Mouse (Mus musculus): ENCODE results near the gene Spred2.

Gene Spred2

DNA sequence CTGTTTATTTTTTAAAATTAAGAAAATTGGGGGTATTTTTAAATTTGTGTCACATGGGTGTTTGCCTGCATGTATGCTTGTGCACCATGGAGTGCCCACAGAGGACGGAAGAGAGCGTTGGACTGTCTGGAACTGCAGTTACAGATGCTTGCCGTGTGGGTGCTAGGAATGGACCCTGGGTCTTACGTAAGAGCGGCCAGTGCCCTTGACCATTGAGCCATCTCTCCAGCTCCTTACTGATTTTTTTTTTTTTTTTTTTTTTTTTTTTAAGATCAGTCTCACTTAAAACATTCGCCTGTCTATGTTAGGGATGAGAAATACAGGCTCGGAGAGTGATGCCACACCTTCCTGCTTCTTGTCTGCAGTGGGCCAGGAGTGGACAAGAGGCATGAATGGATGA lies 29.7 kb downstream of the Spred2 start:
- no peak for DNase-seq (ENCODE audit: low spot score)

DNA sequence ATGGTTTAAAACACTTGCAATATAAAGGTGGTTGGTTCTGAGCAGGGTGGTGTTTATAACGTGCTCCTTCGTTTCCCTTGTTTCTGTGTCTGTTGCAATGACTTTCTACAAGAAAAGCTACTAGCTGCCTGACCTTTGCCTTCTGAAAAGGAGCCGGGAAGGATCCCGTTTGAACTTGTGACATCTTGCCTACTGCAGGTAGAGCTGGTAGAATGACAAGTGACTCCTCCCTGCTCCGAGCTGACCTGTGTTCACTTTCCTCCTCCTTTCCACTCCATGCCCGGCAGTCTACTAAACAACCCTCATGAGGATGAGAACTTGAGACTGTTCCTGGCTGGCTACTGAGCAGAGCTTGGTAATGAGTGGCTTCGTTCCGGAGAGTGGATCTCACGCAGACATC lies 30.9 kb downstream of the Spred2 start:
- no peak for DNase-seq (ENCODE audit: low spot score)

DNA sequence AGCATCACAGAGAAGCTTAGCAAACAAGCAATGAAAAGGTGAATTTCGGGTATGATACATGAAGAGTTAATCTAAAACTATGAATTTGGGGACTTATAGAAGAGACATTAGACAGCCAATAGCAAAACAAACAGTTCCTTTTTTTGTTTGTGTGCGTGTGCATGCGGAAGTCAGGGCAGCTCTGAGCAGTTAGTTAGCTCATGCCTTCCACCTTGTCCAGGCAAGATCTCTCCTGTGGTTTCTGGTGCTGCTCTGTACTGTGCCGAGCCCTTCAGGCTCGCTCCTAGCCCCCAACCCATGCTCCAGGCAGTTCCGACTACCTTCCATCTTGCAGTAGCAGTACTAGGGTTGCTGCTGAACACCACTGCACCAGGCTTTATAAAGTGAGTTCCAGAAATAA lies 31.5 kb downstream of the Spred2 start:
- DNase-seq (ENCODE audit: low spot score), result no peak

DNA sequence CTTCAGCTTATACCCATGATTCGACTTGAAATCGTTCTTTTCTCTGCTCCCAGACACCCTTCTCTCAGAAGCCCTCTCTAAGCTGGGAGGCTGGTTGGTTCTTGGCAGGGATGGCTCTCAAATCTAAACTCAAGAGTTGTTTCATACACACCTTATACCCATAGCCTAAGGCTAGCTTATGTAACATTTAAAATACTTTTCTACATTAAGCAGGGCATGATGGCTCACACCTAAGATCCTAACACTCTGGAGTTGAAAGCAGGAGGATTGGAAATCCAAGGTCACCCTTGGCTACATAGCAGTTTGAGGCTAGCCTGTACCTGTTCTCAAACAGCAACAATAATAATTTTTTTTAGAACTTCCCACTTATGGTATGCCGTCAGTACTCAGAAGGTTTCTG lies 34.8 kb downstream of the Spred2 start:
- no peak for DNase-seq (ENCODE audit: low spot score)

DNA sequence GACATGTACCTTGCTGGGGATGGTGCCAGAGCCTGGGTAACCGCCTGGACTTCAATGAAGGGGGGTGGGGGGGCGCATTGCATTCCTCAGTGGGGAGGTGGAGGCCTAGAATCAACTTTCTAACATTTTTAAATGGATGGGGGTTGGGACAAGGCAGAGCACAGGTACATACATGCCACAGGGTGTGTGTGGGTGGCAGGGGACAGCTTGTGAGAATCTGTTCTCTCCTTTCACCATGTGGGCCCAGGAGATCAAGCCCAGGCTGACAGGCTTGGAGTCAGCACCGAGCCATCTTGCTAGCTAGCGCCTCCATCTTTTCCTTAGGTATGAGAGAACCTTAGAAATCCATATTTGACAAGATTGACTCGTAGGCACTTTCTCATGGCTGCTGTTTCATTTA lies 35.7 kb downstream of the Spred2 start:
- DNase-seq (ENCODE audit: low spot score), result no peak

DNA sequence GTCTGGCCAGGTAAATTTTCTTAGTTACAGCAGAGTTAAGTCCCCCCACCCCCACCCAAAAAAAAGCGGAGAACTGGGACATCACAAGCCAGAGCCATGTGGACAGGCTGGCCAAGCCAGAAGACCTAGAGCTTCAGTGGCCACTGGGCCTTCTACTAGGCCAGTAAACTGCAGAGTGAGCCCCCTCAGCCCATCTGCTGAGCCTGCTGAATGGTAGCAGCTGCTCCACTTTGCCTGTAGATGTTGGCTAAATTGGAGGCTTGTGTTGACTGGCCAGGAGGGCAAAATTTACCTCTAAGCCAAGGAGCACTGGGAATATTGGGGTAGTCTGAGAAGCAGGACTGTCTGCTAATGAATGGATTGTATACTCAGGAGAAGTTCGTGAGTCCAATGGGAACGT lies 36.4 kb downstream of the Spred2 start:
- DNase-seq (ENCODE audit: low spot score), result no peak

DNA sequence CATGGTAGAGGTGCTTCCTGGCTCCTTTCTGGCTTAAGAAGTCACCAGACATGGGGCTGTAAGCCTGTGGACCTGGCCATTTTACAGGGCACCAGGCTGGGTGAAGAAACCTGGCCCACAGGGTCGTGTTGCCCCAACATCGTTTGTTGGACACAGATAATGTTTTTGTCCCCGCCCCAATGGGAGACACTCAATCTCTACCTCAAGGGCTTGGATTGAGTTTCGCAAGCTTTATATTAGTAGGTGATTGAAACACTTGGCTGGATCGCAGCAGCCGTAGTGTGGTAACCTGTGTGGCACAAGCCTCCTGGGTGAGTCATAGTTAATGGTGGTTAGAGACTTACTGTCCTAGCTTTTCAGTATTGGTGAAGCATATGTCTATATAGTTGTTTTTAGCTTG lies 36.9 kb downstream of the Spred2 start:
- DNase-seq (ENCODE audit: low spot score), result no peak

DNA sequence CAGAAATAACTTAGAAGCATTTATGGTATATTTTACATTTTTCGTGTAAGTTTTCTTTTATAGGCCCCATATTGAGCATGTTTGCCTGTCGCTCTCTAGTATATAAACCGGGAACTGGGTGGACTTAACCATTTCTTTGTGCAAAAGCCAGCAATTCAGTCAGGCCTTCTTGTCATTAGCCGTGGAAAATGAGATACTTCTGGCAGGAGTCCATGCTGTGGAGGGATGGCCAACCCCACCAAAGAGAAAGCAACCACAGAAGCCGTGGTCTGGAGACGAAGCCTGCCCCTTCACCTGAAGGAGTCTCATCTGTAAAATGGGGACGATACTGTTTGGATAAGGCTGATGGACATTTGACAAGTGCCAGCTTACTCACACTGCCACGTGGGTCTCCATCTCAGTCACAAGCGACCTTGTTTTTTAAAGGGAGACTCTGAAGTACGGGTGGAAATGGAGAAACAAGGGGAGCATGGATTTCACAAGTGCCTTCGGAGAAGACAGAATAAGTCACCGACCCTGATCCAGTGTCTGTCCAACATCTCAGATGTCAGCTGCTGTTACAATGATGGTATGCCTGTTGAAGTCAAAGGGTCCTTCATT lies 37.7 kb downstream of the Spred2 start:
- DNase-seq (ENCODE audit: low spot score), result no peak

DNA sequence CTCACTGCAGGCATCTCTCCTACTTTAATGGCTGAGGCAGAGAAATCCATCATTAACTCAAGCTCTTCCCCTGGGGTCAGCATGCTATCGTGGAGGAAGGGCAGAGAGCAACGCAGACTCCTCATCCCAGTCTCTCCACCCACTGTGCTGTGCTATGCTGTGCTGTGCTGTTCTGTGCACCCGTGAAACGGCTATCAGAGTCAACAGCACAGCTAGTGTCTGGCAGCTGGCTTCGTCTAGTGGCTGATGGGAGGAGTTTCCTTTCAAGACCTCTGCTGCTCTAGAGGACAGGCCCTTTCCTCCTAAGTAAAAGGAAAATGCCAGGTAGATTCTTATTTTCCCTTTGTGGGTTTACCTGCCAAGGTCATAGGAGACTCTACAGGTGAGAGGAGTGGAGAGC lies 38.6 kb downstream of the Spred2 start:
- DNase-seq (ENCODE audit: low spot score), result no peak

DNA sequence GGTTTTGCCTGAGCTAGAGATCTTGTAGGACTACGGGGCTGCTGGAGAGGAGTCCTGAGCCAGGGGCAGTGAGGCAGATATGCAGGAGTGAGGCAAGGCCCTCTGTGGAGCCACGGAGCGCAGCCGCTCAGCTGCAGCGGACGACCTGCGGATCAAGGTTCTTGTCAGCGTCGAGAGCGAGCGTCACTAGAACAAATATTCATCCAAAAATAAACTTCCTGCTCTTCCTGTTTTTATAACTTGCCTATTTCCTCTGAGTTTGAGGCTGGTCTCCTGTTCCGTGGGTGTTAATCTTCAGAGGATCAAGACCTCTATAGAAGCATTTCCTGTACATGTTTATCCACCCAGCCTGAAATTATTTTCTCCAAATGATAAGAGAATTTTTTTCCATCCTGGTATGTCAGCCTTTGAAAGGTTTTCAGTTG lies 39.6 kb downstream of the Spred2 start:
- DNase-seq (ENCODE audit: low spot score), result no peak

DNA sequence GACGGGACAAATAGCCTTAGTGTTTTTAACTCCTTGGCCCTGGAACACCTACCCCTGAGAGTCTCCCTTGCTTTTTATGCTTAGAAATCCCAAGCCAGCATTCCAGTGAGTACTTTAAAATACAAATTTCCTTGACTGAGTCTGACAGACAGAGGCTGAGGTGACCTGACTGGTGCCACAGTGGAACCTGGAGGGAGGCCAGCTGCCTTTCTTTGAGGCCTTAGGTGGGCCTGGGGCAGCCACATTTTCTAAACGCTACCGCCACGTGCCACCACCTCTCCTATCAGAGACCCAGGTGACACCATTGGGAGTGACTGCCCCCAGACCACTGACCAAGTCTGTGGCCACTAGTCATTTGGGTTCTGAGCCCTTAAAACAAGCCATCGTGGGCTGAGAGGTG lies 40.2 kb downstream of the Spred2 start:
- DNase-seq (ENCODE audit: low spot score), result no peak

DNA sequence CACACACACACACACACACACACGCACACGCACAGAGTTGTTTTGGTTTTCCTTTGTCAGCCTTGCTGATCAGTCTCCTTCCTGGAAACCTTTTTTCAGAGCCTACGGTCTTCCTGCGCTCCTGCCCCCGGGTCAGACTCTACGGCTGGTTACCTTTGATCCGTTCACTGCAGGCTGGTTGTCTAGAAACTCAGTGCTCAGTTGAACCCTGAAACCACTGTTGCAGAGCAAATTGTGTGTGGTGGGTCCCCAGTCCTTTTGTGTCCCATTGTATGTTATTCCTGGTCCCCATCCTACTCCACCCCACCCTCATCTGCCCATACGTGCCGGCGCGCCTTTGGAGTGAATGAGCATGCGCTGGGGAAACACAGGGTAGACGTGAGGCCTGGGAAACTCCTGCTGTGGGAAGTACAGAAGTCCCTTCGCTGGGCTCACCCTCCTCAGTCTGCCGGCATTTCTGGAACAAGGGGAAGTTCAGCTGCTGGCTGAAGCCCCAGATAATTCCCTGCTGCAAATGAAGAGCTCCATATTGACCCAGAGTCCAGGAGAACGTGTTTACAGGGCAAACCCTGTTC lies 40.9 kb downstream of the Spred2 start:
- no peak for DNase-seq (ENCODE audit: low spot score)

DNA sequence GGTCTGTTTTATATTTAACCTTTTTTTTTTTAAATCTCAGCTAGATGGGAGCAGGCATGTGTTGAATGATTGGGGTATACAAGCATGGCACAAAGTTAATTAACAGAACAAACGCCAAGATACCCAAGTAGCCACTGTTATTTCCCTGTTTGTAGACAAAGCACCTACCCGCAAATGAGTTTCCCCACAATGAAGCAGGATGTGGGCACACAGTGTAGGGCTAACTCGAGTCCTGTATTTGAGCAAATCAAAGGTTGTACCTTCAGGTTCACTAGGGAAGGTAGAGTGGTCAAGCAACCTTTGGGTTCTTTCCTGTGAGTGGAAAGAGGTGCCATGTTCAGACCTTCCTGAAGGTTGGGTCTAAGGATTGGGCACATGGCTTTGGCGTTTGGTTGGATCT lies 41.5 kb downstream of the Spred2 start:
- DNase-seq (ENCODE audit: low spot score), result no peak

DNA sequence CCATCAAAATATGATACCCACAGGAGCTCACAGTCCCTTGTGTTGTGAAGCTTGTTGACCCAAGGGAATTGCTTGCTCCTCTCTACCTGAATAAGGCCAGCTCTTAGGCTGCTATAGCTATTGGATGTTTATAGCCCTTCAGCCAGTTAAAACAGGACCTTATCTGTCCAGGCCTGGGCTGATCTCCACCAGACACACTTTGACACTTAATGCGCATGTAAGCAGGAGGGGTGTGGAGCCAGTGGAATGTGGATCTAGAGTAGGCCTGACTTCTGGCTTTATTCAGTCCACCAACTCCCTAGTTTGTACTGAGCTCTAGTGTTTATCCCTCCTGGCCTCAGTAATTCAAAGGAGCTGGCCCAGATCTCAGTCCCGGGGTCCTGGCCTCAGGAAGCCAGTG lies 42.1 kb downstream of the Spred2 start:
- DNase-seq (ENCODE audit: low spot score), result peak; percentile 53

DNA sequence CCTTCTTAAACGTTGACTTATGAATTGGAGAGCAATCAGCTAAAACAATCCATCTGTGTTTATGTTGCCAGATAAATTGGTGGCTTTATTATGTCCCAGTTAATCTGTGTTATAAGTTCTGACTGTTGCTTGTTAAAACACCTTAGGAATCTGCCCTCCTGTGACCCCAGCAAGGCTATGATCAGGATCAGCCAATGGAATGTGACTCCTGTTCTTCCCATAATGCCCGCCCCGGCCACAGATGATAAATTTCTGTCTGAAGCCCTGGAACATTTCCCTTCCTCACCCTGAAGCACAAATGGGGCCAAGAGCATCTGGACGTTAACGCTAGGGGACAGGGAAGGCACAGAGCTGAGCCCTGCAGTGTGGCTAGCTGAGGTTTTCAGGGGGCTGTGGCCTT lies 45.4 kb downstream of the Spred2 start:
- DNase-seq (ENCODE audit: low spot score), result no peak

DNA sequence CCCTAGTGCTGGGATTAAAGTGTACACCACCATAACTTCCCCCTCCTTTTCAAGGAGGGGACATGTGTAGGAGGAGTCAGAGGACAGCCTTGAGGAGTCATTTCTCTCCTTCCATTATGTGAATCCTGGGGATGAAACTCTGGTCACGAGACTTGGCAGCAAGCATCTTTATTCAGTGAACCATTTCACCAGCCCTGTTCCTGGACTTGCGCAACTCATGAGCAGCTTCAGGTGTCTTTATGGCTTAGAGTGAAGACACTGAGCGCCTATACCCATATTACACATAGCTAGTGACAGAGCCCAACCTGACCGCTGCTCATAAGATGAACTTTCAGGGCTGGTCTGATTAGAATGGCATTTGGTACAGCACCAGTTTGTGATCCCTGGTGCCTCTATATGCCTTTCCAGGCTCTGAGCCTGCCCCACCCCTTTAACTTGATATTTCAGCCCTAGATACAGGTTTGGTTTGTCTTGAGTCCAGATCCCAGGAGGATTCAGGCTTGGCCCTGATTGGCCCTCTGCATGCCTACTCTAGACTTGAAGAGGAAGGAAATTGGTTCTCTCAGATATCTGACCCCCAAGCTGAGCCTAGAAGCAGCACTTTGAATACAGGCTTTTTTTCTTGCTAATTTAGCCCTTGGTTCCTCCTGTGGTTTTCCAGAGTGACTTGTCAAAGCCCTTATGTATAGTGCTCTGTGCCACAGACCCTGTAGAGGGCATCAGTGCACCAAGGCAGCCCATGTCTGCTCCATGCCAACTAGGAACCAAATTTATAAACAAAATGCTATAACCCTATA lies 48.0 kb downstream of the Spred2 start:
- peak; percentile 65 for DNase-seq (ENCODE audit: low spot score)

DNA sequence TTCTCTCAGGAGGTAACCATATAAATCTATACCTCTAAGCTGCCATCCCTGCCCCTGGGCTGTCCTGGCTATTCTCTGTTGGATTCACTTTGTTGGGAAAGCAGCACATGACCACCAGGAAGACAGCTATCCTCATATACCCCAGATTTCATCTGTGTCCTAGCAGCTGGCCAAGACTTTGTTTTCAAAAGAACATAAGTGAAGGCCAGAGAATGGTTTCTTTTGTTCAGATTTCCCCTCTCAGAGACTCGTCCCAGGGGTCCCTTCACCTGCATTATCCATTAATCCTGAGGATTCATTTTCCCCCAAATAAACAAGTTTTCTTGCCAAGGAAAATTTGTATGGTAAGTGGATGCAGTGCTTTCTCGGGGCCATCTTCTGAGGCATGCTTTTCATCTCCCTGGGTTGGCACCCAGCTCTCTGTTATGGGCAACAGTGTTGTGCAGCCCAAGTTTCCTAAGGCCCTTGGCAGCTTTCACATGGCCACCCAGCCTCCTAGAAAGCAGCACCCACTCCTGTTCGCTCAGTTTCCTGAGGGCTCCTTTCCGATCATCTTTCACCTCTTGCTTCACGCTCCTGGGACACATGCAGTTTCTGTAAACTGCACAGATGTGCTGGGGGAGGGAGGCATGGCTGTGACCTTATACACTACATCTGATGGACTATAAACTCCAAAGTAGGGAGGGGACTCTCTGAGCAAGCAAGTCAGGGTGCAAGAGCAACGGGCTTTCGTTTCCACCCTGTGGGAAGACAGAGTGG lies 49.0 kb downstream of the Spred2 start:
- no peak for DNase-seq (ENCODE audit: low spot score)

DNA sequence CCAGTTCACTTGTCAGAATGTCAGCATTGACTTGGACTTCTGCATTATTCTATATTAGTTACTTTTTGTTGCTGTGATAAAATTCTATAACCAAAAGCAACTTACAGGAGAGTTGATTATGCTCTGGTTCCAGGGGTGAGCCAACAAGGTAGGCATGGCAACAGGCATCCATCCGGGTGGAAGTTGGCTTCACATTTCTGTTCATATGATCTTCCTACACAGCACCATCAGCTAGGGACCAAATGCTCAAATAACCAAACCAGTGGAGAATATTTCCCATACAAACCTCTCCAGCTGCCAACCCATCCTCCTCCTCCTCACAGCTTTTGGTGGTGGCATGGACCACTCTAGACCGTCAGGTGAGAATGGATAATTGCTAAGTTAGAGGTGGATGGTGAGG lies 51.9 kb downstream of the Spred2 start:
- no peak for DNase-seq (ENCODE audit: low spot score)

DNA sequence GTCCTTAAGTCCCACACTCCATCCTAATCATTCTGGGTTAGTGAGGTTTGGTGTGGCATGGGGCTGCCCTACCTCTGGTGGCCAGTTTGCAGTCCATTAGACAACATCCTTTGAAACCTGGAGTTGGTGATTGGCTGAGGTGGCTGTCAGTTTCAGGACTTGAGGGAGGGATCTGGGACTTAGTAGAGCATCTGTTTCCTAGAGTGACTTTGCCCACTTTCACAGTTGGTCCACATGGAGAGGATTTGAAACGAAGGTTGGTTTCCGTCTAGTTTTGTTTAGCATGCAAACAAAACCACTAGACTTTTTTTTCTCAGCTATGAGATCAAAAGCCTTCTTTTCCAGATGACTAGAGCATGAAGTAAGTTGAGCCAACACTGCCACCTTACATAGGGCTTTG lies 53.5 kb downstream of the Spred2 start:
- no peak for DNase-seq (ENCODE audit: low spot score)

DNA sequence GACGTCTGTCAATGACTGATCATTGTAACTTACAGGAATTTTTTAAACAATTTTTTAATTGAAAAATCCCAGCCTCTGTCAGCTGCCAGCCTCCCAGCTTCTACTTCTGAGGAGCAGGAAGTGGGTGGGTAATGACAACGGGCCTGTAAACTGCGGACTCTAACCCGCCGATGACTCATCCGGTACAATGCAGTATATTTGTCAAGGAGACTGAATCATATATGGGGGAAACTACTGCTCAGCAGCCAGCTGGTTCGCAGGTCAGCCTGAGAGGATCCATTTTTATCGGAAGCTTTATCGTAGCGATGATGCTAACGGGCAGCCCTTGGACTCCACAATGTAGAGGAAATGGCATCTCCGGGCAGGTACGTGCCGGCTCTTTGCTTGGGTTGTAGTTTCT lies 55.2 kb downstream of the Spred2 start:
- DNase-seq (ENCODE audit: low spot score), result peak; percentile 81

DNA sequence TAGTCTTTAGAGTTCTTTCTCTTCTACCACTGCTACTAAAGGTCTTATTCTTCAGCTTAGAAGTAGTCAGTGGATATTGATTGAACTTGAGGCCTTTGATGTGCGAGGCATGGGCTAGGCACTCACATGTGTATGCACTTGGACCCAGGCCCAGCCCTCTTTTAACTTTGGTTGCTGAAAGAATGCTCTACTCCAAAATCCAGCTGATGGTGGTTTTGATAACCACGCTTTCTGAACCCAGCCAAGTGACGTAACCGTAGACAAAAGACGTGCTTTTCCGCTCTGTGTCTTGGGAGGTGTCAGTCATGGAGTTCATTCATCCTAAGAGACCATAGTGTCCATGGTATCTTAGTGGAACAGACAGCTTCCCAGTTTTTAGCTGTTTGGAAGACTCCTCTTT lies 57.9 kb downstream of the Spred2 start:
- DNase-seq (ENCODE audit: low spot score), result no peak

DNA sequence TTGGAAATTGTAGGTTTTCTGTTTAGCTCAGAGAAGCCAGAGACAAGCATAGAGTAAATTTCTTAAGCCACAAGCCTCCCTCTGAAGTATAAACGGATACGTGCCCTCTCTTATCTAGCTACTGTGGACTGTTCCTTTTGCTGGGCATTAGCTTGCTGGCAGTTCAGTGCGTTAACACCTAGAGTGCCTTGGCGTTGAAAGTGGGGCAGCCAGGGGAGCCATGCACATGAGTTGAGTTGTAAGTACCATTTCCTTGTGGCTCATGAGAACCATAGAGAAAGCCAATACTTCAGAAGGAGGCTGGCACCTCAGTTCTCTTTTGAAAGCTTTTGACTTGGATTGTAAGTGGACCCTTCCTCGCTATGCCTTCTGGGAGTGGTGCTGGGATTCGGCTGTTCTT lies 58.6 kb downstream of the Spred2 start:
- no peak for DNase-seq (ENCODE audit: low spot score)

DNA sequence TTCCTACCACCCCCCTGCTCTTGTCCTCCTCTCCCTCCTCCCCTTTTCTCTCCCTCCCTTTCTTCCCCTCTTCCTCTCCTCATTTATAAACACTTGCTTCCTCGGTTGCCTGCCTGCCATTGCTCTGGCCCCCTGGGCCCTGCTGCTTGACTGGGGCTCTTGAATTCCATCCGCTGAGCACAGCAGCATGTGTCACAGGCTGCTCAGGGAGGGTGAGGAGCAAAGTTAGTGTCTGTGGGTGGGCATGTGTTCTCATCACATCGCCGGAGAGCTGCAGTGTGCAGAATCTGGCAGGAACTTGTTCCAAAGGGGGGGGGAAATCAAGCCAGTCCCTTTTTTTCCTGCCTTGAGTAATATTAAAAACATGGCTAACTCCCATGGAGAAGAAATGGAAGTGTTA lies 59.1 kb downstream of the Spred2 start:
- DNase-seq (ENCODE audit: low spot score), result no peak

All from MN1 (cell line).